Mouse (Mus musculus) midbrain, embryonic 11.5 days (tissue): Measurements from ENCODE around the gene Gm14685. TPM values are rescaled to one million over a fixed set of nuclear protein-coding genes. Genes with fewer than 3 reads are reported as not detected.
"Not testable (repeated sequence)": the region's sequence is repeated elsewhere in the genome, so short reads cannot be mapped to it uniquely, and the experiment has no call there.

Experiments
- ATAC-seq: fragments of 200-750 bp; cut with Nextera tagmentation; 2 replicates; pipeline ENCODE4 v1.8.0; 2017; ENCODE audit warnings: moderate TSS enrichment, moderate library complexity; ENCODE audit not compliant: low FRiP score
- DNase-seq: peaks from one replicate; pipeline ENCODE4 v3.0.0; 2015; ENCODE audit warnings: low spot score; ENCODE audit errors: missing footprints
- H3K27ac ChIP-seq: fragments of 300-500 bp; sonication (generic); 2 replicates; pipeline ENCODE4 v1.5.1; 2014; ENCODE audit warnings: low read depth, low read length
- H3K27me3 ChIP-seq: fragments of 300-500 bp; sonication (generic); 2 replicates; pipeline ENCODE4 v1.6.1; 2014; ENCODE audit warnings: mild to moderate bottlenecking, low read length, moderate library complexity, mixed read lengths; ENCODE audit not compliant: control insufficient read depth, insufficient read depth
- H3K36me3 ChIP-seq: fragments of 300-500 bp; sonication (generic); 2 replicates; pipeline ENCODE4 v1.6.1; 2014; ENCODE audit warnings: mild to moderate bottlenecking, low read length, moderate library complexity, mixed read lengths; ENCODE audit not compliant: control insufficient read depth, insufficient read depth
- H3K4me1 ChIP-seq: fragments of 300-500 bp; sonication (generic); 2 replicates; pipeline ENCODE4 v1.6.1; 2014; ENCODE audit warnings: low read length; ENCODE audit not compliant: control insufficient read depth, insufficient read depth
- H3K4me2 ChIP-seq: fragments of 300-500 bp; sonication (generic); 2 replicates; pipeline ENCODE4 v1.6.1; 2014; ENCODE audit warnings: mild to moderate bottlenecking, moderate library complexity
- H3K4me3 ChIP-seq: fragments of 300-500 bp; sonication (generic); 2 replicates; pipeline ENCODE4 v1.5.1; 2014; ENCODE audit warnings: low read depth, low read length
- H3K9ac ChIP-seq: fragments of 300-500 bp; sonication (generic); 2 replicates; pipeline ENCODE4 v1.6.1; 2014; ENCODE audit warnings: low read length
- H3K9me3 ChIP-seq: fragments of 300-500 bp; sonication (generic); 2 replicates; pipeline ENCODE4 v1.6.1; 2016; ENCODE audit warnings: low read length; ENCODE audit not compliant: control insufficient read depth
- WGBS: fragments of 180-500 bp; shearing (Covaris S2); extraction: QIAGEN DNeasy Blood & Tissue Kit; methylation state at CpG from one replicate; pipeline ENCODE4 v1.1.7; 2014; 5-methylcytosine and 5-hydroxymethylcytosine counted together
- polyA plus RNA-seq: library from polyadenylated mRNA; unstranded; fragments of >200 nt; fragmentation: Nextera tagmentation; extraction: Ambion mirVana; gene quantifications from 2 replicates; pipeline ENCODE4 v1.2.1, GENCODE M21; 2014

Gene Gm14685
- 0.23 TPM in 1 of 2 replicates, not detected in the other for polyA plus RNA-seq

- H3K36me3 ChIP-seq, H3K9me3 ChIP-seq, H3K4me3 ChIP-seq, H3K4me1 ChIP-seq, H3K27me3 ChIP-seq, DNase-seq, ATAC-seq, H3K9ac ChIP-seq, H3K27ac ChIP-seq, H3K4me2 ChIP-seq: not testable (repeated sequence)
- WGBS = no CpG with 5 or more reads among the region's 7 CpGs
These were observed at the start of gene Gm14685 for GRCm38 (mm10) chrX:73116747-73117146. Gene Gm14685, plus strand, starts transcription at chrX:73117047.

- H3K4me2 ChIP-seq, H3K4me1 ChIP-seq, ATAC-seq, H3K27me3 ChIP-seq, H3K36me3 ChIP-seq, H3K4me3 ChIP-seq, H3K27ac ChIP-seq, H3K9me3 ChIP-seq, H3K9ac ChIP-seq, DNase-seq: not testable (repeated sequence)
- 85% methylated on average over 17 of the region's 19 CpGs for WGBS
These were observed 34.4 kb upstream of the Gm14685 start, which contains the start of gene Xlr4a for GRCm38 (mm10) chrX:73082267-73083055. Gene Xlr4a, minus strand, starts transcription at chrX:73082478.

GRCm38 (mm10) chrX:73096941-73097508, 19.8 kb upstream of the Gm14685 start, which contains the start of gene Xlr3a:
Gene Xlr3a, minus strand, starts transcription at chrX:73097095.
- ATAC-seq, H3K36me3 ChIP-seq, H3K9ac ChIP-seq, H3K4me1 ChIP-seq, H3K27me3 ChIP-seq, H3K27ac ChIP-seq, DNase-seq, H3K4me2 ChIP-seq, H3K9me3 ChIP-seq, H3K4me3 ChIP-seq: not testable (repeated sequence)
- 86% methylated on average over 13 of the region's 13 CpGs for whole genome bisulfite sequencing

- DNase-seq = not testable (repeated sequence)
- ATAC-seq = peak; percentile 52; the same call in 1 of the 2 replicates
These were observed 6.3 kb downstream of the Gm14685 start for GRCm38 (mm10) chrX:73122859-73123829.

GRCm38 (mm10) chrX:73143218-73143618, 26.4 kb downstream of the Gm14685 start:
- H3K27me3 ChIP-seq, H3K9me3 ChIP-seq, H3K27ac ChIP-seq, H3K4me2 ChIP-seq, H3K4me3 ChIP-seq, H3K36me3 ChIP-seq, DNase-seq, H3K4me1 ChIP-seq, H3K9ac ChIP-seq: not testable (repeated sequence)
- ATAC-seq = peak; percentile 54; the same call in 1 of the 2 replicates
- no CpG with 5 or more reads among the region's 7 CpGs for WGBS

More at GRCm38 (mm10) chrX:73122859-73123829, 6.3 kb downstream of the Gm14685 start:
- not testable (repeated sequence) for H3K4me2 ChIP-seq, H3K9ac ChIP-seq, H3K27ac ChIP-seq, H3K9me3 ChIP-seq, H3K36me3 ChIP-seq, H3K27me3 ChIP-seq, H3K4me1 ChIP-seq, H3K4me3 ChIP-seq
- no CpG with 5 or more reads among the region's 12 CpGs for WGBS

GRCm38 (mm10) chrX:73148496-73148895, 31.6 kb downstream of the Gm14685 start, which contains the start of gene Xlr5b:
Gene Xlr5b, plus strand, starts transcription at chrX:73148796.
- not testable (repeated sequence) for H3K4me3 ChIP-seq, H3K4me1 ChIP-seq, H3K36me3 ChIP-seq, ATAC-seq, H3K9ac ChIP-seq, H3K9me3 ChIP-seq, H3K27ac ChIP-seq, DNase-seq, H3K4me2 ChIP-seq, H3K27me3 ChIP-seq
- WGBS = no CpG with 5 or more reads among the region's 20 CpGs

- no CpG with 5 or more reads among the region's 7 CpGs for WGBS
- not testable (repeated sequence) for H3K4me2 ChIP-seq, H3K27ac ChIP-seq, H3K36me3 ChIP-seq, H3K4me3 ChIP-seq, DNase-seq, H3K9me3 ChIP-seq, H3K4me1 ChIP-seq, H3K9ac ChIP-seq, ATAC-seq, H3K27me3 ChIP-seq
These were observed 32.5 kb downstream of the Gm14685 start, which contains the start of gene DXBay18 for GRCm38 (mm10) chrX:73149350-73149749. Gene DXBay18, minus strand, starts transcription at chrX:73149450.

- not testable (repeated sequence) for H3K27ac ChIP-seq, H3K36me3 ChIP-seq, H3K9ac ChIP-seq, H3K27me3 ChIP-seq, H3K4me1 ChIP-seq, H3K4me2 ChIP-seq, DNase-seq, H3K4me3 ChIP-seq, ATAC-seq, H3K9me3 ChIP-seq
- 92% methylated on average over 3 of the region's 15 CpGs for WGBS
These were observed 60.0 kb downstream of the Gm14685 start, which contains the start of gene Spin2d for GRCm38 (mm10) chrX:73176889-73177288. Gene Spin2d, minus strand, starts transcription at chrX:73176989.
